Mouse (Mus musculus) frontal cortex, postnatal 14 days (tissue): ENCODE measurements around the gene Unc119b.
"Not testable (repeated sequence)": the region's sequence is repeated elsewhere in the genome, so short reads cannot be mapped to it uniquely, and the experiment has no call there.

Experiments
- DNase-seq, 2 experiments: peaks; one replicate each; pipeline ENCODE4 v3.0.0; 2022; ENCODE audit warnings: low spot score in 2 of 2

The Unc119b gene

DNA sequence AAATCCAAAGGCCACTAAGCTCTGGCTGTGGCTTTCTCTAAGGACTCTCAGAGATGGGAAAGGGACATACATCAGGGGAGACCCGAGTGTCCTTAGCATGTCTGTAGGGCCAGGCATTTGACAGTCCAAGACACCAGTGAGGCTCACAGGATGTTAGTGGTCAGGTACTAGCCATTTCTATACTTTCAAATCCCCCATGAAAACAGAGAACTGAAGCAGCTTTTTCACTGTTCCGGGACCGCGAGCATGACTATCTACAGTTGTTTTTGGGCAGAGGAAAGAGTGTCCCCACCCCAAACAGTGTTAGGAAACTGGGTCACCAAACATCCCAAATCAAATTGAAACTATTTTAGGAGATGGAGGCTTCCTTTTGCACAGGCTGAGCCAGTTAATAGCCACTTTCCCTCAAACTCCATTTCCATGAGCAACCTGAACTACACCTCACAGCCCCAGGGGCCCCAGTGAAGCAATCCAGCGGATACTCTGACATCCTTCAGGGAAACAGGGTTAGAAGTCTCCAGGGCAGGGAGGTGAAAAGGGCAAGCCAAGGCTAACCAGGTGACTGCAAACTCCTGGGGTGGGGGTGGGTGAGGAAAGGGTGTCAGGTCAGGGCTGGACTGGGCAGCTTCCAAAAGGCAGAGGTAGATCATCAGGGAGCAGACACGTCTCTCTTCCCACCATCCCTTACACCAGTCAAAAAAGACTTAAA is 1.3 kb downstream of the Unc119b start:
- no peak for DNase-seq

DNA sequence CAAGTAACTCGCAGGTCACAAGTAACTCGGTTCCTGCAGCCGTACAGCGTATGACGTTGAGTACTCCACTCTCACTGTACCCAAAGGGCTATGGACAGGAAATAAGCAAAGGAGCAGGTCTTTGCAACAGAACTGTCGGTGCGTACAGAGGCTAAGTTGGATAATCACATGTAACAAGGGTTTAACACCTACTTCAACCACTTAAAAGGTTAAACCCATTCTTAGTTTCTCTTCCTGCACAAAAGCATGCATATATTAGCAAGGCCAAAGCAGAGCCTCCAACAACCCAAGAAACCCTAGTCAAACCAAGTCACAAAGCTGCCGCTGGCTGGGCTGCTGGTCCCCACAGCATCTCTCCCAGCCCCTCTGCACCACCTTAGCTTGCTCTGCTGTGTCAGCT is 2.3 kb downstream of the Unc119b start:
- no peak for DNase-seq

DNA sequence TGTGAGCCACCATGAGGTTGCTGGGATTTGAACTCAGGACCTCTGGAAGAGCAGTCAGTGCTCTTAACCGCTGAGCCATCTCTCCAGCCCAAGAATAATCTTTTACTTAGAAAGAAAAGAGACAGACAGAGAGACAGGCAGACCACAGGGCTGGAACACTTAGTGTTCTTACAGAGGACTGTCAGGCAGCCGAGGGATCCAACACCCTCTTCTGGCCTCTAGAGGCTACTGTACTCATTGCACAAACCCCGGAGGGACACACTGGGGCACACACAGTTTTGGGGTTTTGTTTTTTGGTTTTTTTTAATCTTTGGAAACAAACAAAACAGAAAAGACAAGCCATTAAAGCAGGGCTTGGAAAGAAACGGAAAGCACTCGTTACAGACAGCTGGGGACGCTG is 5.4 kb downstream of the Unc119b start:
- DNase-seq, result no peak

DNA sequence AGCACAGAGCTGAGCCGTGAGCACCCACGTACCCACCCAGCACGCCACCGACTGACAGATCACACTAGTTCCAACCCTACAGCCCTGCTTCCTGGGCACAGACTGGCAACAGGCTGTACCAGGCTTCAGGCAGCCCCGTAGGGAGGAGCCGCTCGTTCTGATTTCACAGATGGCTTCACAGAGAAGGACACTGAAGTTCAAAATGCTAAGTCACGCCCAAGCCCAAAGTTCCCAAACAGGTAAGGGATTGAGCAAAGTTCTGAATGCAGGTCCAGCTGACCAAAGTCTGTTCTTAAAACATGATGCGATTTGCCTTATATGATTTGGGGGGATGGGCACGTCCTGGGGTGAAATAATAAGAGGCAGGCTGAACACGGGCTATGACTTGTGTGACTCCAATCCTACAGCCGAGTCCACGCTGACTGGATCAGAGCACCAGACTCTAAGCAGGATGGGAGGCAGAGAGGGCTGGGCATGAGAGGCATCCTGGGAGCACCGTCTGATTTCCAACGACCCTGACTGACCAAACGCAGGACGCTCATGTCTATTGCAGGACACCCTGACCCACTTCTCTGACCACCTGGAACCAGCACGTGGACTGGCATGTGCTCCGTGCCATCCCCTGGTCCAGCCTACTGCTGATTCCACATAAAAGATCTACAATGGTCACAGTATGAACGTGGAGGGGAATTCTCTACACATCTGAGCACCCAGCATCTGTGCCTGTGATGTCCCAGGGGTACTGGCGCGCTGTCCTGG is 7.2 kb downstream of the Unc119b start:
- DNase-seq, result no peak

GRCm38 (mm10) chr5:115126578-115127312 is 8.0 kb downstream of the Unc119b start:
- no peak for DNase-seq

GRCm38 (mm10) chr5:115125211-115125871 is 9.4 kb downstream of the Unc119b start:
- peak; percentile 76 to 80 for DNase-seq

- DNase-seq, result no peak
These were observed 10.1 kb downstream of the Unc119b start for GRCm38 (mm10) chr5:115124690-115125089.

DNA sequence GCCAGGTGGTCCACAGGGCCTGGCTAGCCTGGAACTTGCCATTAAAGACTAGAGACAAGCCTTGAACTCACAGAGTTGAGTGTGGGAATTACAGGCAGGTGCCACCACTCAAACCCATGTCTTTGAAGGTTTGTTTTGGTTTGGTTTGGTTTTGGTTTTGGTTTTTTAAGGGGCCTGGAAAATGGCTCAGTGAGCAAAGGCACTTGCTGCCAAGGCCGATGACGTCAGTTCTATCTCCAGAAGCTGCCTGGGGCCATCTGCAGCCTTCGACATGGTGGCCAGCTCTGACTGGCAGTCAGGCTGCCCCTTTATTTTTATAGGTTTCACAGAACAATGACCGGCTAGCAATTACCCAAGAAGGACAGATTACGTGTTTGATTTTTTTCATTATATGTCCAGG is 13.8 kb downstream of the Unc119b start:
- DNase-seq, result no peak

GRCm38 (mm10) chr5:115118961-115119570 is 15.7 kb downstream of the Unc119b start, which contains the start of gene Acads:
Acads (minus strand) TSS chr5:115119346.
- DNase-seq, result peak in 1 of 2 experiments; percentile 59

GRCm38 (mm10) chr5:115117467-115117866 is 17.3 kb downstream of the Unc119b start:
- no peak for DNase-seq

DNA sequence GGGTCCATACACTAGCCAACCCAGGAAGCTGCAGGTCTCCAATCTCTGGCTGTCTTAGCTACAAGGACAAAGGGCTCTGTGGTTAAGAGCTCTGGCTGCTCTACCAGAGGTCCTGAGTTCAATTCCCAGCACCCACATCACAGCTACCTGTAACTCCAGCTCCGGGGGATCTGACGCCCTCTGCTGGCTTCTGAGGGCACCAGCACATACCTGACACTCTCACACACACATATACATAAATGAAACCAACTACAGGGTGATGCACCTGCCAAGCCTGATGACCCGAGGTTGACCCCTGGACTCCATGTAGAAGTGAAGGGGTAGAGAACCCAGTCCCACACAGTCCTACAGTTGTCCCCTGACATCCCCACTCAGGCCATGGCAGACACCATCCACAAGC is 18.3 kb downstream of the Unc119b start:
- DNase-seq, result no peak

GRCm38 (mm10) chr5:115114501-115114900 is 20.3 kb downstream of the Unc119b start:
- DNase-seq, result no peak

DNA sequence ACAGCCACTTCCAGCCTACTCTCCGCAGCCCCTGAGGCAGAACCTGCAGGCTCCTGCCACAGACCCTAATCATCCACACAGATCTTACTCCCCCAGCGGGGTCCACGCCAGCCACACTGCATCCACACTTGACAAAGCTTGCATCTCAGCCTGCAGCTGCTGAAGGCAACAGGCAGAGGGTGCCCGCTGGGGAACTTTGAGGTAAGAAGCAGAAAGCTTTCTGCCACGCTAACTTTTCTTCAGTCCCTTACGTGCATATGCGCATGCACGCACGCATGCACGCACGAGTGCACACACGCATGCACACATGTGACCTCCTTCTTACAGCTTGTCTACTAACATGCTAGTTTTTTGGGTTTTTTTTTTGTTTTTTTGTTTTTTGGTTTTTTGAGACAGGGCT is 21.5 kb downstream of the Unc119b start:
- DNase-seq, result no peak

- no peak for DNase-seq
These were observed 23.6 kb downstream of the Unc119b start for GRCm38 (mm10) chr5:115111156-115111555.

- not testable (repeated sequence) for DNase-seq
These were observed 31.5 kb downstream of the Unc119b start for GRCm38 (mm10) chr5:115103253-115103652.

GRCm38 (mm10) chr5:115102231-115102630 is 32.5 kb downstream of the Unc119b start:
- no peak for DNase-seq

GRCm38 (mm10) chr5:115100473-115100872 is 34.3 kb downstream of the Unc119b start:
- no peak for DNase-seq

DNA sequence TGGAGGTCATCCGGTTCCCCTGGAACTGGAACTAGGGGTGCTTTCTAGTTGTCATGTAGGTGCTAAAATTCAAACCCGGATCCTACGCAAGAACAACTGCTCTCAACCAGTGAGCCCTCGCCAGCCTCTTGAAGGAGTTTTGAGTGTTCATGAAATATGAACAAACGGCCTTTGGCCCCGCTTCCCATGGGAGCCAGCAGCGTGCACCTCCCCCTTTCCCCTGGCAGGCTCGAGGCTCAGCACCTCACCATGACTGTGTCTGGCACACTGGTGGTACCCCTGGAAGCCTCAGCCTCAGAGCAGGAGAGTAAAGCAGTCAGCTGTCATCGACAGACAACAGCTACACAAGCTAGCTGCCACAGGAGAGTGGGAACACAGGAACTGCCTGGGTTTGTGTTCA is 34.8 kb downstream of the Unc119b start:
- no peak for DNase-seq

DNA sequence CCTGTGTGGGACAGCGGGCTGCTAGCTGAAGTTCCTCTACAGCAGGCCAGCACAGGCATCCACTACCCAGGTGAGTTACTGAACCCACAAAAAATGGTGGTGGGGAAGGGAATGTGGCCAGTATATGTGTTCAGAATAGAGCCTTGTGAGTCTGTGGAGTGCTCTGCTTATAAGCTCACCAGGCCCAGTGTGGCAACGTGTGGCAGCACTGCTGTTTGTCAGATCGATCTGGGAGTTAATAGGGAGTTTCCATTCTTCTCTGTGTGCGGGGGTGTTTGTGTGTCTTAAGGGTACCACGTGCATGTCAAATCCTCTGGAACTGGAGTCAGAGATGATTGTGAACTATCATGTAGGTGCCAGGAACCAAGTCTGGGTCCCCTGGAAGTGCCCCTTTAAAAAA is 35.2 kb downstream of the Unc119b start:
- DNase-seq, result no peak

DNA sequence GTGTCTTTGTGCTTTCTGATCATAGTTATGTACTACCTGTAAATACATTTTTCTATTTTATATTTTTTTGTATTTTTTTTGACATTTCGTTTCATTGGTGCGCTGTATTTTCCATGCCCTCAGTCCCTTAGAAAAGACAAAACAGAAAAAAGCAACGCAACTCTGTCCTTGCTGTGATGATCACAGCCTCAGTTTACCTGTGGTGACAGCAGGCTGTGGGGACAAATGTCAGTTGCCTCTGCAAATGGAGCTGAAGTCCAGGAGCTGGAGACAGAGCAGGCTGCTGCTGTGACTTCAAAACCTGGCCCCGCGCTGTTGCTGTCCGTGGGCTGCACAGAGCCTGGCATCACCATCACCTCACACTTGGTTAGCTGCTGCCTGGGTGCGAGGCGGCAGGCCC is 36.6 kb downstream of the Unc119b start, which contains the start of gene Gm10401:
Gm10401 (minus strand) TSS at position 101 of the 400 bp plus-strand sequence.
- DNase-seq, result no peak

GRCm38 (mm10) chr5:115091776-115092175 is 43.0 kb downstream of the Unc119b start:
- no peak for DNase-seq
